Mouse (Mus musculus) stomach, embryonic 16.5 days (tissue): Measurements from ENCODE around the gene Ltc4s. TPM values are rescaled to one million over a fixed set of nuclear protein-coding genes. Genes with fewer than 3 reads are reported as not detected.

ENCODE experiments used
- ATAC-seq: fragments of 200-750 bp; cut with Nextera tagmentation; 2 replicates; pipeline ENCODE4 v1.8.0; 2017; ENCODE audit warnings: moderate number of reproducible peaks, moderate TSS enrichment; ENCODE audit not compliant: insufficient read depth, low FRiP score
- H3K27ac ChIP-seq: fragments of 300-500 bp; sonication (generic); 2 replicates; pipeline ENCODE4 v1.5.1; 2014; ENCODE audit warnings: low read length
- H3K27me3 ChIP-seq: fragments of 300-500 bp; sonication (generic); 2 replicates; pipeline ENCODE4 v1.6.1; 2014; ENCODE audit warnings: low read length, control low read depth, mixed read lengths; ENCODE audit not compliant: control insufficient read depth, insufficient read depth
- H3K36me3 ChIP-seq: fragments of 300-500 bp; sonication (generic); 2 replicates; pipeline ENCODE4 v1.6.1; 2014; ENCODE audit warnings: low read length; ENCODE audit not compliant: control insufficient read depth, insufficient read depth
- H3K4me1 ChIP-seq: fragments of 300-500 bp; sonication (generic); 2 replicates; pipeline ENCODE4 v1.6.1; 2014; ENCODE audit warnings: low read length, control low read depth, mixed read lengths; ENCODE audit not compliant: control insufficient read depth, insufficient read depth
- H3K4me2 ChIP-seq: fragments of 300-500 bp; sonication (generic); 2 replicates; pipeline ENCODE4 v1.6.1; 2014; ENCODE audit warnings: low read depth, low read length, mixed read lengths
- H3K4me3 ChIP-seq: fragments of 300-500 bp; sonication (generic); replicated peaks from 2 replicates; pipeline ENCODE4 v1.5.1; 2014; ENCODE audit warnings: mild to moderate bottlenecking, low read length
- H3K9ac ChIP-seq: fragments of 300-500 bp; sonication (generic); 2 replicates; pipeline ENCODE4 v1.6.1; 2014; ENCODE audit warnings: low read length
- H3K9me3 ChIP-seq: fragments of 300-500 bp; sonication (generic); replicated peaks from 2 replicates; pipeline ENCODE4 v1.6.1; 2016; ENCODE audit warnings: low read length, control low read depth; ENCODE audit not compliant: control insufficient read depth
- WGBS: fragments of 180-500 bp; shearing (Covaris S2); extraction: QIAGEN DNeasy Blood & Tissue Kit; methylation state at CpG from one replicate; pipeline ENCODE4 v1.1.7; 2014; 5-methylcytosine and 5-hydroxymethylcytosine counted together
- polyA plus RNA-seq: library from polyadenylated mRNA; unstranded; fragments of >200 nt; fragmentation: Nextera tagmentation; extraction: Ambion mirVana; gene quantifications from 2 replicates; pipeline ENCODE4 v1.2.1, GENCODE M21; 2015

The Ltc4s gene
- 3.5 and 5.9 TPM in 2 replicates for polyA plus RNA-seq

DNA sequence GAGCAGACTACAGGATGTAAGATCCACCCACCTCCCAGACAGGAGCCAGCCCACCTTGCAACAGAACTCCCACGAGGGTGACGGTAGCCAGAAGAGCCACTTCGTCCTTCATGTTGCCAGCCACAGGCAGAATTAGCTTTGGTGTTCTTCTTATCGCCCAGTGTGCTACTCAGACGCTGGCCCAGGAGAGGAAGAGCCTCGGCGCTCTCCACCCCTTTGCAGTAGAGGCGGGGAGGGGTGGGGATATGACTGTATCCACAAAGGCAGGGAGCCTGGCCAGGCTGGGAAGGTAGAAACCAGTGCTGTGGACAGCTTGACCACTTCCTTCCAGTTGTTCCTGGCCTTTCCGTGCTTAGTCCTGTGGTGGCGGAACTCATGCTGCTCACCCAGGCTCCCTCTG is at the start of gene Ltc4s:
Gene Ltc4s, minus strand, starts transcription at position 293 of the 400 bp plus-strand sequence.
- Histone ChIP-seq H3K9ac (peak within 1 kb of the TSS; percentile 70; the same call in 1 of the 2 replicates), H3K4me2 (peak within 1 kb of the TSS; percentile 96), H3K4me1 (peaks cover 14% of the 10 kb centered on the region; the same call in 1 of the 2 replicates), H3K9me3 (no peaks in the 10 kb centered on the region), H3K36me3 (peaks cover 11% of the 10 kb centered on the region; the same call in 1 of the 2 replicates), H3K27me3 (peaks cover 11% of the 10 kb centered on the region; the same call in 1 of the 2 replicates), H3K4me3 (peak within 1 kb of the TSS; percentile 67), H3K27ac (no peak within 1 kb of the TSS)
- WGBS, result 34% methylated on average over 10 of the region's 10 CpGs
- ATAC-seq, result no peak

DNA sequence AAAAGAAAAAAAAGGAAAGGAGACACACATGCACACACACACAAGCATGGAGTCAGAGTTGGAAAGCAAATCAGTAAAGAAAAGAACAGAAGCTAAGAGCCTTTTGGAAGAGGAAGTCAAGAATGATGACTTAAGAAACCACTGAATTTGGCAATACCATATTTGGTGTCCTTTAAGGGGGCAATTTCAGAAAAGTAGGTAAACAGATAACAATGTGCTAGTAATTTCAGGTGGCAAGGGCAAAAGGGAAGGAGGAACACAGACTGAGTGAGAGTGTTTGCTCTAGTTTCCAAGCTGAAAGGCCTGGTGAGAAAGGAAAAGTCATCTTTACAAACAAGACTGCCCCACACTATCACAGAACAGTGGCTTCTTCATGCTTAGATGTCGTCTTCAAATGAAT is 48.0 kb upstream of the Ltc4s start:
- Histone ChIP-seq H3K27ac (no peak overlapping the region), H3K4me2 (no peak overlapping the region), H3K4me1 (peaks cover 7% of the 10 kb centered on the region), H3K4me3 (no peak overlapping the region), H3K9ac (no peak overlapping the region), H3K9me3 (no peaks in the 10 kb centered on the region), H3K27me3 (no peaks in the 10 kb centered on the region), H3K36me3 (no peaks in the 10 kb centered on the region)
- 87% methylated on average over 1 of the region's 1 CpGs for WGBS
- ATAC-seq, result no peak

DNA sequence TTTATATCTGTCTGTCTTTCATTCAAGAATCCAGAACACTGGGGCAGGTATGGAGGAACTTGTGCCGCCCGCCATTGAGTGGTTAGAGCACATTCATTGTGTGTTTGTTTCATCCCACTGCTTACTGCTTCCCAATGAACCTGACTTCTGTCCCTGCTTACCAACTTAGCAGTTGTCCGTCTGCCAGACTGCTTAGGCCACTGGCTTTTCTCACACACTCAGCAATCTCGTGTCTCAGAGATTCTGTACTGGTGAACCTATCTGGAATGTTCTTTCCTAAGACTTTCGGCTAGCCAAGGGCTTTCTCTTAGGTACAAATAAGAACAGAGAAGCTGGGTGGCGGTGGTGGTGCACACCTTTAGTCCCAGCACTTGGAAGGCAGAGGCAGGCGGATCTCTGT is 47.3 kb upstream of the Ltc4s start:
- Histone ChIP-seq H3K4me1 (peaks cover 7% of the 10 kb centered on the region), H3K36me3 (peaks cover 6% of the 10 kb centered on the region; the same call in 1 of the 2 replicates), H3K4me2 (no peak overlapping the region), H3K27me3 (no peaks in the 10 kb centered on the region), H3K9me3 (no peaks in the 10 kb centered on the region), H3K27ac (no peak overlapping the region), H3K4me3 (no peak overlapping the region), H3K9ac (no peak overlapping the region)
- 93% methylated on average over 7 of the region's 7 CpGs for WGBS
- no peak for ATAC-seq

DNA sequence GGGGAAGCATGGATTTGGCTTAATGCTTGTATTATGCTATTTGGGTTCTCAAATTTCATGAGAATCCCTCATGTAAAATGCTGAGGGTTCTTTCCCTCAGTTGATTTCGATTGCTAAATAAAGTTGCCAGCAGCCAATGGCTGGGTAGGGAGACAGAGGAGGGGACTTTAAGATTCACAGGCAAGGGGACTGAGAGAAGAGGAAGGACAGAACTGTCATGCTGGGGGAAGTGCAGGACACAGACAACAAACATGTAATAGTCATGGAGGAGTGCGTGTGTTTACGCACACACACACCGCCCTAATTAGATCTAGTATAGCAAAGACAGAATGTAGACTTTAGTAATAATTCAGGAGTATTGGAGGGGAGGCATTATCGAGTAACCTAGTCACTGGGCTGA is 46.8 kb upstream of the Ltc4s start:
- no peak for ATAC-seq
- 87% methylated on average over 5 of the region's 5 CpGs for WGBS
- no peak overlapping the region for H3K9ac ChIP-seq
- H3K27ac ChIP-seq, result no peak overlapping the region
- H3K9me3 ChIP-seq, result no peaks in the 10 kb centered on the region
- no peaks in the 10 kb centered on the region for H3K27me3 ChIP-seq
- no peak overlapping the region for H3K4me3 ChIP-seq
- H3K36me3 ChIP-seq, result peaks cover 7% of the 10 kb centered on the region; the same call in 1 of the 2 replicates
- H3K4me1 ChIP-seq, result peaks cover 5% of the 10 kb centered on the region
- no peak overlapping the region for H3K4me2 ChIP-seq

DNA sequence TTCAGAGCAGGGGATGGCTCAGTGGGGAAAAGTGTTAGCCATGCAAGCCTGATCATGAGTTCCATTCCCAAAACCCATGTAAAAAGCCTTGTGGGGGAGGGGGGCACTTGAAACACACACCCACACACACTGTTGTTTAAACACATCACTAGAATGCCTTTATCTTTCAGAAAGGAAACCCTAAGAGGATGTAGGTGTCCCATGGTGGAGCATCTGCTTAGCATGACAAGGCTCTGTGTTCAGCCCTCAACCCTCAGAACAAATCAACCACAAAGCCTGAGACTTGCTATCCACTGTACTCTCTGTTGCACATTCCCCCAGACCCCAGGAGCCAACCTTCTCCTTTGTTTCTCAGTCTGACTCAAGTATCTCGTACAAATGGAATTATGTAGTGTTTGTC is 41.6 kb upstream of the Ltc4s start:
- 71% methylated on average over 1 of the region's 1 CpGs for WGBS
- no peaks in the 10 kb centered on the region for H3K9me3 ChIP-seq
- ATAC-seq, result no peak

DNA sequence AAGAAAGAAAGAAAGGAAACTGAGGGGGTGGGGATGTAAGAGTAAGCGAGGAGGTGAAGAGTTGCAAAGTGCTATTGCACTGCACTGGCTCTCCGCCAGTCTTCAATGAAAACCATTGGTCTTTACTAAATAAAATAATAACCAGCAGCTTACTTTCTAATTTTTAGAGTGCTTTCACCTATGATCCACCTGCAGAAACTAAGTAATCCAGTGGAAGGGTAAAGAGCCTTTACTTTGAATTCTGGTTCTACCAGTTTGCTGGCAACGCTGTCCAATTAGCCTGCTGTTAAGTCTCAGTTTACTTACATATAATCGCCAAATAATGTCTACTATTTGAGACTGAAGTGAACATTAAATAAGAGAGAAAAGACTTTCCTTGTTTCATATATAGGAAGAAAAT is 40.6 kb upstream of the Ltc4s start:
- Histone ChIP-seq H3K4me2 (no peak overlapping the region), H3K27ac (peak overlapping the region; percentile 81), H3K9ac (no peak overlapping the region), H3K36me3 (peaks cover 7% of the 10 kb centered on the region; the same call in 1 of the 2 replicates), H3K4me3 (no peak overlapping the region), H3K9me3 (no peaks in the 10 kb centered on the region), H3K4me1 (peaks cover 14% of the 10 kb centered on the region), H3K27me3 (no peaks in the 10 kb centered on the region)
- WGBS, result 67% methylated on average over 4 of the region's 4 CpGs
- no peak for ATAC-seq

More for the DNA sequence above, 41.6 kb upstream of the Ltc4s start:
- H3K9ac ChIP-seq, result no peak overlapping the region
- H3K4me2 ChIP-seq, result no peak overlapping the region
- no peaks in the 10 kb centered on the region for H3K27me3 ChIP-seq
- peaks cover 14% of the 10 kb centered on the region for H3K4me1 ChIP-seq
- H3K36me3 ChIP-seq, result peaks cover 7% of the 10 kb centered on the region; the same call in 1 of the 2 replicates
- no peak overlapping the region for H3K4me3 ChIP-seq
- H3K27ac ChIP-seq, result no peak overlapping the region

DNA sequence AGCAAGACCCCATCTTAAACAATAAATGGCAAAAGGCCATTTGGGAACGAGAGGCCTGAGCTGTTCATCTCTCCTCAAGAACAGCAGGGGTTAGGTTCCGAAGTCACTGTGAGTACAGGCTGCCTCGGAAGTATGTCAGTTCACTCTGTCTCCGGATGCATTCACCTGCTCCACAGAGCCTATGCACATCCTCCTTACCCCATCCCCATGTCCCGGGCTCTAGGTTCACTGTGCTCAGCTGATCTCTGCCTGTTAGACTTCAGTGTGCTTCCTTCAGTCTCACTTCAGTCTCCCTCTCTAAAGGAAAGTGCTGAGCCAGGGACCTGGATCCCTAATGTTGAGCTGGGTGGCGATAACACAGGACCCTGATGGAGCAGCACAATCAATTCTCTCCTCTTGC is 39.3 kb upstream of the Ltc4s start:
- no peaks in the 10 kb centered on the region for H3K27me3 ChIP-seq
- H3K27ac ChIP-seq, result no peak overlapping the region
- WGBS, result 86% methylated on average over 6 of the region's 6 CpGs
- peaks cover 7% of the 10 kb centered on the region; the same call in 1 of the 2 replicates for H3K36me3 ChIP-seq
- H3K9me3 ChIP-seq, result no peaks in the 10 kb centered on the region
- no peak overlapping the region for H3K9ac ChIP-seq
- no peak overlapping the region for H3K4me2 ChIP-seq
- no peak for ATAC-seq
- no peak overlapping the region for H3K4me3 ChIP-seq
- H3K4me1 ChIP-seq, result peaks cover 14% of the 10 kb centered on the region

DNA sequence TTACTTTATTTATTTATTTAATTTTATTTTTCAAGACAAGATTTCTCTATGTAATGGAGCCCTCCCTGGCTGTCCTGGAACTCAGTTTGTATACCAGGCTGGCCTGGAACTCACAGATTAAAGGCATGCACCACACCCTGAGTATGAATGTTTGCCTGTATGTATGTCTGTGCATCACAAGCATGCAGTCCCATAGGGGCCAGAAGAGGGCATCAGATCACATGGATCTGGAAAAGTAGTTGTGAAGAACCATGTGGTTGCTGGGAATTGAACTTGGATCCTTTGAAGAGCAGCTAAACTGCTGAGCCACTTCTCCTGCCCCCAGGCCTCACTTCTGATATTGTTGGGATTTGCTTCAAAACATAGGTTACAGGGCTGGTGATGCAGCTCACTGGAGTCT is 38.6 kb upstream of the Ltc4s start:
- Histone ChIP-seq H3K36me3 (peaks cover 7% of the 10 kb centered on the region; the same call in 1 of the 2 replicates), H3K9me3 (no peaks in the 10 kb centered on the region), H3K4me2 (no peak overlapping the region), H3K9ac (no peak overlapping the region), H3K27me3 (no peaks in the 10 kb centered on the region), H3K4me3 (no peak overlapping the region), H3K4me1 (peaks cover 14% of the 10 kb centered on the region), H3K27ac (no peak overlapping the region)
- ATAC-seq, result no peak

DNA sequence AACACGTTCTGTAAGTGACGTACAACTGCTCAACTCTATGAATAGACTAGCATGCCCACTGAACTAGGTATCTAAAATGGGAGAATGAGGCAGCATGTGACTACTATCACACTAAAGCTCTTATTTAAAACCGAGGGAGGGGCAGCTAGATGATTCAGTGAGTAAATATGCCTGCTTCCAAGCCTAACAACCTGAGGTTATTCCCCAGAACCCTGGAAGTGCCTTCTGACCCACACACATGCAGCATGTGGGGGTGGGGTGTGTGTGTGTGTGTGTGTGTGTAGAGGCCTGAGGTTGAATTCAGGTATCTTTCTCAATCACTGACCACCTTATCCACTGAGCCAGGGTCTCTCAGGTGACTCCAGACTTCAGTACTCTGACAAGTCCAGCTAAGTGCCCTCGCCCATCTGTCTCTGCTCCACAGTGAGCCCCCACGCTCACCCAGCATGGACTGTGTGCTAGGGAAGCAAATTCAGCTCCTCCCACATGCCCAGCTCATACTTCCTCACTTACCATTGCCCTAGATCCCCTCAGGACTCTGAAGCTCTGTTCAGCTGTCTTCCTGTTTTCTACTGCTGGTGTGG is 37.2 kb upstream of the Ltc4s start:
- ATAC-seq, result peak; percentile 77
- Histone ChIP-seq H3K27ac (peak overlapping the region; percentile 75), H3K27me3 (no peaks in the 10 kb centered on the region), H3K9ac (no peak overlapping the region), H3K4me2 (0 out of 2 replicates have a peak overlapping the region, but pooled peaks have one; percentile 8), H3K9me3 (no peaks in the 10 kb centered on the region), H3K4me1 (peaks cover 14% of the 10 kb centered on the region), H3K36me3 (0 out of 2 replicates have a peak, but pooled peaks cover under 1% of the 10 kb centered on the region), H3K4me3 (no peak overlapping the region)
- 63% methylated on average over 5 of the region's 5 CpGs for WGBS
